Mouse (Mus musculus): ENCODE measurements around the gene Rfx5. TPM values are rescaled to one million over a fixed set of nuclear protein-coding genes. Genes with fewer than 3 reads are reported as not detected.
"Not testable (repeated sequence)": the region's sequence is repeated elsewhere in the genome, so short reads cannot be mapped to it uniquely, and the experiment has no call there.

The Rfx5 gene
- polyA plus RNA-seq, 1 experiment: not detected

DNA sequence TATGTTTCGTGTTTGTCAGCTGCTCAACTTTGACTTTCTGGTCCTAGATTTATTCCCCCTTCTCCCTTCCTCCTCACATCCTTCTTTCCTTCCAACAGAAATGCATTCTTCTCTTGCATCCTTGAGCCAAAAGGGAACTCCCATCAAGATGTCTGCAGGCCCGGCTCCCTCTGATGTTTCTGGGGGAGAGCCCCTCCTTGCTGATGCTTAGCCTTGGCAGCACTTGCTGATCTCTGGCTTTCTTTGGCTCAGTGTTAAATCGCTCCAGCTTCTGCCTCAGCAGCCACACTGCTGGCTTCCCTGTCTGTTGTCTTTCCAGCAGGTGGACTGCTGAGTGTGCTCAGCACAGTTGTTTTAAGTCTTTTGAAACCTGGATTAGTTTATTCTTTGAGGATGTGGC, 32.8 kb upstream of the Rfx5 start:
- H3K27me3 ChIP-seq (ENCODE audit: control insufficient read depth): no peaks in the 10 kb centered on the region
- no peak overlapping the region for H3K4me3 ChIP-seq (replicated peaks)
- H3K36me3 ChIP-seq (ENCODE audit: control insufficient read depth): no peaks in the 10 kb centered on the region
- H3K4me1 ChIP-seq (ENCODE audit: control insufficient read depth): peaks cover 68% of the 10 kb centered on the region
- TF ChIP-seq GATA1 (IDR thresholded peaks at IDR 0.05; ENCODE audit: low read length): no peak
- no peak for TF ChIP-seq TAL1 (IDR thresholded peaks at IDR 0.05; ENCODE audit: low read length)
- H3K9me3 ChIP-seq (ENCODE audit: control insufficient read depth, low read length): no peaks in the 10 kb centered on the region

DNA sequence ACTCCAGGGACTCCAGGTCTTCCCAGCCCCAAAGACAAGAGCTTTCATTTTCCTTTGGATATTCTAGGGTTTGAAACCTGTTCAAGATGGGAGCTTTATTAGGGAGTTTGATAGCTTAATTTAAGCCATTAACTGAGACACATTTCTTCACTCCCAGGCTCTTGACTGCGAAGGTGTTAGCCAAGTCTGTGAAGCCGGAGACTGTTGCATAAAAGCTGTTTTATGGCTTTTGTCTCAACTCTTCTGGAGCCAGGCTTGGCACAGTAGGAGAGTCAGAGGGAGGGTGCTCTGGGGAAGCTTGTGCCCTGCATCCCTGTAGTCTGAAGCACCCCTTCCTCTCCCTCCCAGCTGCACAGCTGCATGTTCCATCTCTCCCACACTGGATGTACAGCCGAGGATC, 31.5 kb upstream of the Rfx5 start:
- no peaks in the 10 kb centered on the region for H3K9me3 ChIP-seq (ENCODE audit: control insufficient read depth, low read length)
- no peaks in the 10 kb centered on the region for H3K36me3 ChIP-seq (ENCODE audit: control insufficient read depth)
- TF ChIP-seq TAL1 (IDR thresholded peaks at IDR 0.05; ENCODE audit: low read length) (no peak), GATA1 (IDR thresholded peaks at IDR 0.05; ENCODE audit: low read length) (no peak)
- H3K4me1 ChIP-seq (ENCODE audit: control insufficient read depth): peaks cover 76% of the 10 kb centered on the region
- H3K27me3 ChIP-seq (ENCODE audit: control insufficient read depth): no peaks in the 10 kb centered on the region
- no peak overlapping the region for H3K4me3 ChIP-seq (replicated peaks)

DNA sequence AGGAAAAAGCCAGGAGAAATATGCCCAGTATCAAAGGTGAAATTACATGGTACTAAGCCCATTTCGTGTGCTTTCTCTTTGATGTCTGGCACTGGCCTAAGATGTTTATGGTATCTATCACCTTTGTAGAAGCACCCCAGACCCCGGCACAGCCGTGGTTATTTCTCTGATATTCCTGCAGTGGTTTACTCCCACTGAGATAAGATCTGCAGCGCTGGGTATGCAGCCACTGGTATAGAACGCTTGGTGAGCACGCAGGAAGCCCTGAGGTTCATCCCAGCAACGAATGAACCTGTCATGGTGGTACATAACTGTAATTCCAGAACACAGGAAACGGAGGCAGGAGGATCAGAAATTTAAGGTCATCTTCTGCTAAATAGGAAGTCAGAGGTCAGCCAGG, 29.2 kb upstream of the Rfx5 start:
- Histone ChIP-seq H3K36me3 (ENCODE audit: control insufficient read depth) (no peaks in the 10 kb centered on the region), H3K27me3 (ENCODE audit: control insufficient read depth) (no peaks in the 10 kb centered on the region), H3K9me3 (ENCODE audit: control insufficient read depth, low read length) (no peaks in the 10 kb centered on the region), H3K4me3 (replicated peaks) (no peak overlapping the region), H3K4me1 (ENCODE audit: control insufficient read depth) (peaks cover 61% of the 10 kb centered on the region)
- TF ChIP-seq GATA1 (IDR thresholded peaks at IDR 0.05; ENCODE audit: low read length) (0 out of 2 replicates have a peak, but pooled peaks have one; percentile 31), TAL1 (IDR thresholded peaks at IDR 0.05; ENCODE audit: low read length) (no peak)

- not testable (repeated sequence) for H3K4me3 ChIP-seq (replicated peaks); H3K9me3 ChIP-seq (ENCODE audit: control insufficient read depth, low read length); H3K36me3 ChIP-seq (ENCODE audit: control insufficient read depth); H3K27me3 ChIP-seq (ENCODE audit: control insufficient read depth)
- H3K4me1 ChIP-seq (ENCODE audit: control insufficient read depth): peaks cover 58% of the 10 kb centered on the region
These were observed 27.6 kb upstream of the Rfx5 start for GRCm38 (mm10) chr3:94926301-94926736.

- not testable (repeated sequence) for H3K9me3 ChIP-seq (ENCODE audit: control insufficient read depth, low read length); H3K27me3 ChIP-seq (ENCODE audit: control insufficient read depth); H3K36me3 ChIP-seq (ENCODE audit: control insufficient read depth); H3K4me3 ChIP-seq (replicated peaks)
- peaks cover 71% of the 10 kb centered on the region for H3K4me1 ChIP-seq (ENCODE audit: control insufficient read depth)
These were observed 24.9 kb upstream of the Rfx5 start for GRCm38 (mm10) chr3:94928979-94929378.

DNA sequence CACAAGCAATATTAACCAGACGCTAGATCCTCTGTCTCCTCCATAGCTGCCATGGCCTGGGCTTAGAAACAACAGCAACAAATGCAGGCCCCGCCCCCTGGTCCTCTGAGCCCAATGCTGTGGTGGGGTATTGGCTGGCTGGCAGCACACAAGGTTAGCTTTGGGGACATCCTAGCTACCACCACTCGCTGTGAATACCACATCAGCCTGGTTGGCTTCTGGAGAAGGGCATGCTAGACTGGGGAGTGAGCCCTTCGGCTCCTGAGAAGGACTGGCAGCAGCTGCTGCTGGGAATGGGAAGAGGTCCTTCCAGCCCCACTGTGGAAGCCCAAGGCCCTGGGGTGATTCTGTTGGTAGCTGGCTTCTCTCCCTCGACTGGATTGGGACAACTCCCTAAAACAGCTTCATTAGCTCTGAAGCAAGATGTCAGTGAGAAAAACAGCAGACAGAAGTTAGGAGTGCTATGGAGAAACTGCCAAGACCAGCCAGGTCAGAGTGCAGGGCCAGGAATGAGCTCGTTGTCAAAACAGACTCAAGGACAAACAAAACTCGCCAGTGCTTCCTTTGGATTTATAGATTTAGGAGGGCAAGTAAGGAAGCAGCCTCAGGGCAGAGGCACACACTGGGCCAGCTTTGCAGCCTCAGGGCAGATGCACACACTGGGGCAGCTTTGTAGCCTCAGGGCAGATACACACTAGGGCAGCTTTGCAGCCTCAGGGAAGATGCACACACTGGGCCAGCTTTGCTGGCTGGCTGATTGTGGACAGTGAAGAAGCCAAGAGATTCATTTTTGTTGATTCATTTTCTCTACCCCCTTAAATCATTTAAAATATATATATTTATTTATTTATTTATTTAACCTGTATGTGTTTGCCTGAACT, 23.2 kb upstream of the Rfx5 start:
- not testable (repeated sequence) for H3K9me3 ChIP-seq (ENCODE audit: control insufficient read depth, low read length); H3K27me3 ChIP-seq (ENCODE audit: control insufficient read depth); H3K4me3 ChIP-seq (replicated peaks); H3K36me3 ChIP-seq (ENCODE audit: control insufficient read depth)
- peaks cover 67% of the 10 kb centered on the region for H3K4me1 ChIP-seq (ENCODE audit: control insufficient read depth)

DNA sequence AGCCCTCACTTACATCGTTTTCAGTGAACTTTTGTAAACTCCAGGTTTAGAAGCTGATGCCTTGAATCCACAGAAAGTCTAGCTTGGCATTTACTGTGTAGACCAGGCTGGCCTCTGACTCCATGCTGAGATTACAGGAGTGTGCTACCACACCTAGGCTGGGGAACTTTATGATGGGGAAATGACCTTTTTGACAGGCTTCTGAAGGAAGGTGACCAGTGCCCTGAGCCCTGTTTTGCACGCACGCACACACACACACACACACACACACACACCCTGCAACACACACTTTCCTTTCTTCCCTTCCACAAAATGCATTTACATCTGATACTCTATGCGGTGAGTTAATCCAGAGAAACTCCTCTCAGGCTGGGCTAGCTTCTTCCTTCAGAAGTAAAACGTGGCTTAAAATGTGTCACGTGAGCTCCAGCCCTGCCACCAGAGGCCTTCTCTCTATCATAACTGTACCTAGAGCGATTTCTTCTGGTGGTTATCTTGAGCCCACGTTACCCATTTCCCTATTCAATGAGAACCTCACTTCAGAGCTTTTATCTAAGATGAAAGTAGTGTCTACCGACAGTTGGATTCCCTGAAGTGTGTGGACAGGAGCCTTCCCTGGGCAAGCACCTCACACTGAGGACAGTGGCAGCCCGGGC, 22.3 kb upstream of the Rfx5 start:
- H3K36me3 ChIP-seq (ENCODE audit: control insufficient read depth); H3K27me3 ChIP-seq (ENCODE audit: control insufficient read depth); H3K9me3 ChIP-seq (ENCODE audit: control insufficient read depth, low read length); H3K4me3 ChIP-seq (replicated peaks): not testable (repeated sequence)
- H3K4me1 ChIP-seq (ENCODE audit: control insufficient read depth): peaks cover 67% of the 10 kb centered on the region

- not testable (repeated sequence) for H3K9me3 ChIP-seq (ENCODE audit: control insufficient read depth, low read length); H3K27me3 ChIP-seq (ENCODE audit: control insufficient read depth); H3K4me3 ChIP-seq (replicated peaks); H3K36me3 ChIP-seq (ENCODE audit: control insufficient read depth)
- H3K4me1 ChIP-seq (ENCODE audit: control insufficient read depth): peaks cover 62% of the 10 kb centered on the region
These were observed 21.6 kb upstream of the Rfx5 start for GRCm38 (mm10) chr3:94932279-94932678.

GRCm38 (mm10) chr3:94932809-94933564, 20.9 kb upstream of the Rfx5 start, which contains the start of gene Selenbp1:
TSS of gene Selenbp1 (plus strand) at chr3:94933056.
- peaks cover 7% of the 10 kb centered on the region for H3K36me3 ChIP-seq (ENCODE audit: control insufficient read depth)
- peaks cover 59% of the 10 kb centered on the region for H3K4me1 ChIP-seq (ENCODE audit: control insufficient read depth)
- peak within 1 kb of the TSS; percentile 60 for H3K4me3 ChIP-seq (replicated peaks)
- no peak for TF ChIP-seq GATA1 (IDR thresholded peaks at IDR 0.05; ENCODE audit: low read length)
- no peak for TF ChIP-seq TAL1 (IDR thresholded peaks at IDR 0.05; ENCODE audit: low read length)
- no peaks in the 10 kb centered on the region for H3K27me3 ChIP-seq (ENCODE audit: control insufficient read depth)
- no peaks in the 10 kb centered on the region for H3K9me3 ChIP-seq (ENCODE audit: control insufficient read depth, low read length)

- Histone ChIP-seq H3K4me3 (replicated peaks) (peak overlapping the region; percentile 35), H3K4me1 (ENCODE audit: control insufficient read depth) (peaks cover 59% of the 10 kb centered on the region)
- not testable (repeated sequence) for H3K27me3 ChIP-seq (ENCODE audit: control insufficient read depth); H3K9me3 ChIP-seq (ENCODE audit: control insufficient read depth, low read length); H3K36me3 ChIP-seq (ENCODE audit: control insufficient read depth)
These were observed 20.3 kb upstream of the Rfx5 start for GRCm38 (mm10) chr3:94933604-94934003.

DNA sequence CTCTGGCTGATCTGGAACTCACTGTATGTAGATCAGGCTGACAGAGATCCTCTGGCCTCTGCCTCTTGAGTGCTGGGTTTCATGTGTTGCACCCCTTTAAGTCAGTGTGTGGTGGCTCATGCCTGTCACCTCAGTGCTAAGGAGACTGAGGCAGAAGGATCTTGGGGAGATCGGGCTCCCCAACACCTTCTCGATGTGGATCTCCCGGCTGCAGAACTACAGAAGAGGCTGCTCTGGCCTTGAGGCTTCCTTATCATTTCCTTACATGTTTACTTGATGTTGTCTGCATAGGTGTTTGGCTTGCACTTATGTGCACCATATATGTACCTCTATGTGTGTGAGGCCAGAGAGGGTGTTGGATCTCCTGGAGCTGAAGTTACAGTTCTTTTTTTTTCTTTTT, 19.3 kb upstream of the Rfx5 start:
- not testable (repeated sequence) for H3K4me3 ChIP-seq (replicated peaks); H3K27me3 ChIP-seq (ENCODE audit: control insufficient read depth); H3K9me3 ChIP-seq (ENCODE audit: control insufficient read depth, low read length); H3K36me3 ChIP-seq (ENCODE audit: control insufficient read depth)
- peaks cover 59% of the 10 kb centered on the region for H3K4me1 ChIP-seq (ENCODE audit: control insufficient read depth)

- H3K4me3 ChIP-seq (replicated peaks); H3K9me3 ChIP-seq (ENCODE audit: control insufficient read depth, low read length); H3K36me3 ChIP-seq (ENCODE audit: control insufficient read depth); H3K27me3 ChIP-seq (ENCODE audit: control insufficient read depth): not testable (repeated sequence)
- H3K4me1 ChIP-seq (ENCODE audit: control insufficient read depth): peaks cover 56% of the 10 kb centered on the region
These were observed 18.5 kb upstream of the Rfx5 start for GRCm38 (mm10) chr3:94935332-94935731.

DNA sequence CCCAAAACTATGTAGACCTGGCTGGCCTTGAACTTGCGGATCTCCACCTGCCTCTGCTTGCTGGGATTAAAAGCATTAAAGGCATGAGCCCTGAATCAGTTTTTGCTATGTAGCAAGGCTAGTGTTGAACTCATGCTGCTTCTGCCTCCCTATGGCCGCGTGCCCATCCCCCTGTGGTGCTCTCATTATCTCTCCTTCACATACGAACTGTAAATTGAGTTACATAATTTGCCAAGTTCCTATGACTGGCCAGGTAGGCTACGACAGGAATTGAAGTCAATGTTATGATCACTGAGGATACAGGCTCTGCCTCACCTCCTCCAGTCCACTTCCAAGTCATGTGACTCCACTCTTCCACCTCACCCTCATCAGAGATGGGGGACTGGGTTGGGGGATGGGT, 17.7 kb upstream of the Rfx5 start:
- H3K36me3 ChIP-seq (ENCODE audit: control insufficient read depth); H3K4me3 ChIP-seq (replicated peaks); H3K27me3 ChIP-seq (ENCODE audit: control insufficient read depth); H3K9me3 ChIP-seq (ENCODE audit: control insufficient read depth, low read length): not testable (repeated sequence)
- H3K4me1 ChIP-seq (ENCODE audit: control insufficient read depth): peaks cover 51% of the 10 kb centered on the region

Measured in erythroblast, embryonic 14.5 days (primary cell).